Mouse (Mus musculus) kidney, adult 2 months (tissue): ENCODE results near the gene Eps15l1.

Experiments
- CTCF ChIP-seq: fragments of 200-500 bp; conservative IDR thresholded peaks from 2 replicates; pipeline ENCODE4 v1.5.1; 2011; ENCODE audit warnings: low read depth, mild to moderate bottlenecking, control low read depth, low read length, moderate library complexity, mixed read lengths; ENCODE audit not compliant: insufficient read depth, insufficient read length
- POLR2A ChIP-seq: fragments of 200-500 bp; IDR thresholded peaks from one replicate; pipeline ENCODE4 v1.6.1; 2011; ENCODE audit warnings: low read depth, low read length, control low read depth

- TF ChIP-seq CTCF (no peak), POLR2A (no peak)
Measured at GRCm38 (mm10) chr8:72343725-72344124, 77.5 kb downstream of the Eps15l1 start.
